Mouse (Mus musculus): ENCODE results near the gene Mex3a. TPM values are rescaled to one million over a fixed set of nuclear protein-coding genes. Genes with fewer than 3 reads are reported as not detected.

The Mex3a gene
- under 1 TPM; 0.15 to 0.29 TPM for total RNA-seq (2023)

DNA sequence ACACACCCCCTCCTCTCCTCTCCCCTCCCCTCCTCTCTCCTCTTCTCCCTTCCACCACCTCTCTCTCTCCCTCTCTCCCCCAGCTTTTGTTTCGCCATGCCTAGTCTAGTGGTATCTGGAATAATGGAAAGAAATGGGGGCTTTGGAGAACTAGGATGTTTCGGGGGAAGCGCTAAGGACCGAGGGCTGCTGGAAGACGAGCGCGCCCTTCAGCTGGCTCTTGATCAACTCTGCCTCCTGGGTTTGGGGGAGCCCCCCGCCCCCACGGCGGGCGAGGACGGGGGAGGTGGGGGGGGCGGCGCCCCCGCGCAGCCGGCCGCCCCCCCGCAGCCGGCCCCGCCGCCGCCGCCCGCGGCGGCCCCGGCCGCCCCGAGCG, at the start of gene Mex3a:
Gene Mex3a (plus strand): TSS at position 97 of the 376 bp plus-strand sequence.

DNA sequence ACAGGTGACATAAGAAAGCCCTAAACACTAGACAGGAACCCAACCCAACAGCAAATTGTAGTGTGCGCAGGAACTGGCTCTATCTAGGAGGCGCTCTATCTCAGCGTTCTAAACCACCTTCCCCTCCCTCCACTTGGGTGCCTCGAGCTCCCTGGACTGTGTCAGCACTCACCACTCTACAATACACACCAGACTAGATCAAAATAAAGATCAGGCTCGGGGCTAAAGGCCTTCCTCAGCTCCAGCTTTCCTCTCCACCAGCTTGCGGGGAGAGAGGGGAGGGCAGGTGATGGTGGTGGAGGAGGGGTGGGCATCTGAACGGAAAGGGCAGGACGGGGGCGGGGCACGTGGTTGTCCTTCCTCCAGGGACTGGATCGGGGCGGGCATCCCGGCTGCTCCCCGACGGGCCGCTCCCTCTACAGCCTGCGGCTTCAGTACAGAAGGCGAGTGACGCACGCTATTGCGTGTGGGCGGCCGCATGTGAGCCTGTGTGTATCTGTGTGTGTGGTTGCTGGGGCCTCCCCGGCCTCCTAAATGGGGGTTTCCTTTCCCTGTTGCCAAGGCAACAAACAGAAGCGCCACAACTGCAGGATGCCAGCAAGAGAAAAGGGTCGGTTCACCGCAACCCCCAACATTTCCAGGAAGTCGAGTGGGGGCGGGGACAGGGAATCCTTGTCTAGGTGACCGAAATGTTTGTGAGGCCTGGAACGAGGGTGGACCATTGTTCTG, 22.3 kb upstream of the Mex3a start, which contains the start of gene Lmna:
Gene Lmna (minus strand): TSS at position 265 of the 729 bp plus-strand sequence.

DNA sequence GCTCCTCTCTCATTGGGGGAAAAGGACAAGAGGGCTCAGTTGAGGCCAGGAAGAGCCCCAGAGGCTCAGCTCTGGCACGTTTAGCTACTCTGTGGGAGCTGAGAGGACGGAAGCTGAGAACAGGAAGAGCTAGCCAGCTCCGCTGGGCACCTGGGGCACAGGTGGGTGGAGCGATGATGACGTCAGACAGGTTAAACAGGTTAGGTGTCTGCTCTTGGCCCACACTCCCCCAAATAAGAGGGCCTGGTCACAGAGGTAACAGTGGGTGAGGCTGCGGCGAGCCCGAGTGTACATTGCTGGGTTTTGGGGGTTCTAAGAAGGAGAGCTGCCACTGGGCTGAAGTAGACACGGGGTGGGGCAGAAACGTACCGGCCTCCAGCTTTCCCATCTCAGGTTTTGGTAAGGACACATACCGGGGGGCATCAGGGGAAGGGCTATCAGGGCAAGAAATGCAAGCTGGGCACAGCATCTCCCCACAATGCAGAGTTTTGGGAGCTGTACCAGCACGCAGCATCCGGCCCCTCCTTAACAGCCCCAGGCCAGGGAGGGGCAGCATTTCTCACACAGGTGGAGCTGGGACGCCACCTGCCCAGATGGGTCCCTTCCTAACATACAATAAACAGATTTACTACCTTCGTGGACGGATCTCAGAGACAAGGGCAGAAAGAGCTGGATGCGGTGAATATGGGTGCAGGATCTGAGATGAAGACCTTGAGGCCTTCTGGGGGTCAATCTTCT, 16.2 kb downstream of the Mex3a start, which contains the start of gene Rab25:
Gene Rab25 (minus strand): TSS at position 121 of the 738 bp plus-strand sequence.

DNA sequence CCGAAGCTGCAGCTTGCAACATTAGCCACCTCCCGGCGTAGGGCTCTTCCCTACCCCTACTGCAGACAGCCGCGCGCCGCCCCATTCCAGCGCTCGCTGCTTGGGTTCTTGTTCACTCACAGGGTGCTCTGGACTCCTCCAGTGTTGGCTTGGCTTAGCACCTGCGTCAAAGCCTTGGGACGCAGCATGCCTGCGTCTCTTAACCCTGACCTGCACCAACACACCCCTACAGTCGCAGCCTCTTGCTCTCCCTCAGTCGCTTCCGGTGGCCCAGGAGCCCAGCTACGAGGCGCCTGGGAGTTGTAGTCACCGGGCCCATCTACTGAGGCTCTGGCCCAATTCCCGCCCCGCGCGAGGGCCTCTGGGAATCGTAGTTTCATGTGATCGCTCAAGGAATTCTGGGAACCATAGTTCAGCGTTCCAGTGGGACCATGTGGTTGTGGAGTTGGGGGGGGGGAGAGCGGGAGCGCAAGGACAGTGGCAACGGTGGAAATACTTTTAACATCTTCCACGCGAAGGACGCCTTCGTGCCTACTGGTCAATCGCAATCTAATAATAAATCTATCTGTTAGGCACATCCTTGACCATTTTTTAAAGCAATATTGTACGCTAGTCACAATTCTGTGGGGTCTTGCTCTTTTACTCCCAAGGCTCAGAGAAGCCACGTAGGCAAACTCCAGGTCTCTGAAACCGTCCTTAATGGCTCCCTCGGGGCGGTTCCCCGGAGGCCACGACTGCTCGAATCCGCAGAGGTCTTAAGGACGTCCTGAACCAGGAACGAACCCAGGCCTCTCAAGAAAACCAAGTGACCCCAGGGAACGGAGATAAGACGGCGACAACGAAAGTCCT, 20.7 kb downstream of the Mex3a start, which contains the start of gene Lamtor2:
Gene Lamtor2 (minus strand): TSS at position 399 of the 849 bp plus-strand sequence.

DNA sequence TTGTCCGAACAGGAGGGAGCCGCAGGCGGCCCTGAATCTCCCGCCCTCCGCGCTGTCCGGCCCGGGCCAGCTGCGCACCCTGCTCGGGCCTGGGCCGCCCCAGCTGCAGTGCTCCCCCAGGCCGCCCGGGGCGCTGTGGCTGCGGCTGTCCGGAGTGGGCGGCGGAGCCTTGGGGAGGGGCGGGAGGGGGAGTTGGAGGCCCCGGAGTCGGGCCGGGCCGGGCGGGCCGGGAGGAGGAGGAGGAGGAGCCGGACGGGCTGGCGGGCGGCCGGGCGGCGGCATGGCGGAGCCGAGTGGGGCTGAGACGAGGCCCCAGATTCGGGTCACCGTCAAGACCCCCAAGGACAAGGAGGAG, 21.3 kb downstream of the Mex3a start, which contains the start of gene Ubqln4:
Gene Ubqln4 (plus strand): TSS at position 234 of the 355 bp plus-strand sequence.

DNA sequence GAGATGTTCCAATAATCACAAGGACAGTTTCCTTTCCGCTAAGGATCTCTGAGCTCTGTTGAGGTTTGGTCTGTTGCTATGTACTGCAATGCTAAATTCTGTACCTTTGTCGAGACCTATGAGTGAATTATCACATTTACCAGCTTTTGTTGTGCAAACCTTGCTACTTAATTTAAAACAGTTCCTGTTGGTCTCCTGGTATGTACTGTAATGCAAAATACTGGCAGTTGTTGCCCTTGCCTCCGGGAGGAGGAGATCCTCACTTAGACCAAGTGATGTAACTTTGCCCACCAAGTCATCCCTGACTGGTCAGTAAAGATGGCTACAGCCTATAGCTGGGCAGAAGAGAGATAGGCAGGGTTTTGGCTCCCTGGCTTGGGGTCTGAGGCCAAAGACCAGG, 43.3 kb downstream of the Mex3a start, which contains the start of gene Ssr2:
Gene Ssr2 (plus strand): TSS at position 337 of the 400 bp plus-strand sequence.

Other genes with a start within 250 kb of the Mex3a start
- not detected for gene Gm38392, start 245.2 kb upstream of the Mex3a start, total RNA-seq (2023)
- 1 to 10 TPM; 2.0 to 4.0 TPM for gene Tsacc, start 235.4 kb upstream of the Mex3a start, total RNA-seq (2023)
- gene Cct3, start 235.3 kb upstream of the Mex3a start, total RNA-seq (2023): 10 to 100 TPM; 84.3 to 89.1 TPM
- 100 to 1,000 TPM; 149 to 189 TPM for gene Glmp, start 207.4 kb upstream of the Mex3a start, total RNA-seq (2023)
- gene Tmem79, start 196.2 kb upstream of the Mex3a start, total RNA-seq (2023): 1 to 10 TPM; 1.6 to 1.8 TPM
- gene Smg5, start 196.1 kb upstream of the Mex3a start, total RNA-seq (2023): 10 to 100 TPM; 50.9 to 65.4 TPM
- gene Paqr6, start 167.8 kb upstream of the Mex3a start, total RNA-seq (2023): 1 to 10 TPM in 1 of 2 experiments, under 1 TPM in 1; 0.52 to 1.2 TPM
- gene Bglap3, start 159.7 kb upstream of the Mex3a start, total RNA-seq (2023): not detected
- not detected for gene Bglap2, start 153.7 kb upstream of the Mex3a start, total RNA-seq (2023)
- not detected for gene Bglap, start 147.9 kb upstream of the Mex3a start, total RNA-seq (2023)
- gene Pmf1, start 122.1 kb upstream of the Mex3a start, total RNA-seq (2023): 10 to 100 TPM; 16.0 to 24.7 TPM
- 10 to 100 TPM; 19.8 to 20.4 TPM for gene Slc25a44, start 107.3 kb upstream of the Mex3a start, total RNA-seq (2023)
- gene Sema4a, start 71.2 kb upstream of the Mex3a start, total RNA-seq (2023): 100 to 1,000 TPM; 178 to 194 TPM
- gene Lmna, start 22.4 kb upstream of the Mex3a start, total RNA-seq (2023): 10 to 100 TPM; 34.2 to 38.3 TPM
- not detected for gene Rab25, start 15.9 kb downstream of the Mex3a start, total RNA-seq (2023)
- 10 to 100 TPM; 87.8 to 98.3 TPM for gene Lamtor2, start 20.7 kb downstream of the Mex3a start, total RNA-seq (2023)
- gene Ubqln4, start 21.4 kb downstream of the Mex3a start, total RNA-seq (2023): 10 to 100 TPM; 28.1 to 31.2 TPM
- gene Ssr2, start 43.5 kb downstream of the Mex3a start, total RNA-seq (2023): 100 to 1,000 TPM in 1 of 2 experiments, 10 to 100 TPM in 1; 97.9 to 109 TPM
- 100 to 1,000 TPM; 325 to 357 TPM for gene Arhgef2, start 73.6 kb downstream of the Mex3a start, total RNA-seq (2023)
- under 1 TPM in 1 of 2 experiments, not detected in 1; 0.52 TPM for gene Rxfp4, start 120.7 kb downstream of the Mex3a start, total RNA-seq (2023)
- 10 to 100 TPM; 76.0 to 77.3 TPM for gene Khdc4, start 153.4 kb downstream of the Mex3a start, total RNA-seq (2023)
- gene Rit1, start 184.4 kb downstream of the Mex3a start, total RNA-seq (2023): 10 to 100 TPM; 51.6 to 56.0 TPM
- gene Syt11, start 242.8 kb downstream of the Mex3a start, total RNA-seq (2023): 1 to 10 TPM; 2.7 to 2.9 TPM